Mouse (Mus musculus) heart, embryonic 12.5 days (tissue): Measurements from ENCODE around the gene Ipmk. TPM values are rescaled to one million over a fixed set of nuclear protein-coding genes. Genes with fewer than 3 reads are reported as not detected.

Source experiments
- ATAC-seq: fragments of 200-750 bp; cut with Nextera tagmentation; 2 replicates; pipeline ENCODE4 v1.8.0; 2017; ENCODE audit warnings: moderate TSS enrichment, moderate library complexity; ENCODE audit not compliant: insufficient number of reproducible peaks, low FRiP score
- H3K27ac ChIP-seq: fragments of 300-500 bp; sonication (generic); 2 replicates; pipeline ENCODE4 v1.5.1; 2016; ENCODE audit warnings: mild to moderate bottlenecking, moderate library complexity; ENCODE audit not compliant: poor library complexity, severe bottlenecking
- H3K27me3 ChIP-seq: fragments of 300-500 bp; sonication (generic); replicated peaks from 2 replicates; pipeline ENCODE4 v1.6.1; 2016; ENCODE audit warnings: mild to moderate bottlenecking, moderate library complexity
- H3K36me3 ChIP-seq: fragments of 300-500 bp; sonication (generic); 2 replicates; pipeline ENCODE4 v1.6.1; 2016; ENCODE audit warnings: mild to moderate bottlenecking, moderate library complexity
- H3K4me1 ChIP-seq: fragments of 300-500 bp; sonication (generic); replicated peaks from 2 replicates; pipeline ENCODE4 v1.6.1; 2016; ENCODE audit warnings: mild to moderate bottlenecking
- H3K4me2 ChIP-seq: fragments of 300-500 bp; sonication (generic); 2 replicates; pipeline ENCODE4 v1.6.1; 2016; ENCODE audit warnings: mild to moderate bottlenecking, moderate library complexity
- H3K4me3 ChIP-seq: fragments of 300-500 bp; sonication (generic); 2 replicates; pipeline ENCODE4 v1.5.1; 2016; ENCODE audit warnings: mild to moderate bottlenecking
- H3K9ac ChIP-seq: fragments of 300-500 bp; sonication (generic); 2 replicates; pipeline ENCODE4 v1.6.1; 2016; ENCODE audit warnings: mild to moderate bottlenecking, moderate library complexity
- H3K9me3 ChIP-seq: fragments of 300-500 bp; sonication (generic); replicated peaks from 2 replicates; pipeline ENCODE4 v1.6.1; 2016; ENCODE audit warnings: mild to moderate bottlenecking, moderate library complexity
- WGBS: fragments of 180-500 bp; shearing (Covaris S2); methylation state at CpG from one replicate; pipeline ENCODE4 v1.1.7; 2016; 5-methylcytosine and 5-hydroxymethylcytosine counted together
- polyA plus RNA-seq: library from polyadenylated mRNA; unstranded; fragments of >200 nt; fragmentation: Nextera tagmentation; extraction: Ambion mirVana; gene quantifications from 2 replicates; pipeline ENCODE4 v1.2.1, GENCODE M21; 2016

The Ipmk gene
- polyA plus RNA-seq = 10.2 and 11.9 TPM in 2 replicates

DNA sequence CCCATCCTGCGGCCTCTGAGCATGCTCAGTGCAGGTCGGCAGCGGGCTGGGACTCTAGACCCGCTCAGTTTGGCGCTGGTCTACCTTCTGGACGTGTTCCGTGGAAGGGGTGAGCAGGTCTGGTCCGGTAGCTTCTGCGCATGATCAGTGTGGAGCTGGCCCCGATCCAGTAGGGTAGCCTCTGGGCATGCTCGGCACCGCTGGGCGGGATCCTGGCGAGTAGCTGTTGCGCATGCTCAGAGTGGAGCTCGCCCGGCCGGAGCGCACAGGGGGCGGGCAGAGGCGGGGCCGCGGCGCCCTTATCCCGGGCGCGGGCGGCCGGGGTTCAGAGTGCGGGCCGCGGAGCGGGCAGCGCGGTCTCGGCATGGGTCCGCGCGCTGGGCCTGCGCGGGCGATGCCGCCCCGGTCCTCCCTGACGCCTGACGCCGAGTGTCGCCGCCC, at the start of gene Ipmk:
Gene Ipmk (plus strand): TSS at position 255 of the 441 bp plus-strand sequence.
- Histone ChIP-seq H3K4me3 (peak within 1 kb of the TSS; percentile 85), H3K36me3 (no peaks in the 10 kb centered on the region), H3K4me1 (peaks cover 26% of the 10 kb centered on the region), H3K27me3 (no peaks in the 10 kb centered on the region), H3K4me2 (peak within 1 kb of the TSS; percentile 93), H3K9me3 (no peaks in the 10 kb centered on the region), H3K27ac (peak within 1 kb of the TSS; percentile 84), H3K9ac (peak within 1 kb of the TSS; percentile 95)
- under 1% methylated on average over 49 of the region's 49 CpGs for WGBS
- ATAC-seq = peak; percentile 95

DNA sequence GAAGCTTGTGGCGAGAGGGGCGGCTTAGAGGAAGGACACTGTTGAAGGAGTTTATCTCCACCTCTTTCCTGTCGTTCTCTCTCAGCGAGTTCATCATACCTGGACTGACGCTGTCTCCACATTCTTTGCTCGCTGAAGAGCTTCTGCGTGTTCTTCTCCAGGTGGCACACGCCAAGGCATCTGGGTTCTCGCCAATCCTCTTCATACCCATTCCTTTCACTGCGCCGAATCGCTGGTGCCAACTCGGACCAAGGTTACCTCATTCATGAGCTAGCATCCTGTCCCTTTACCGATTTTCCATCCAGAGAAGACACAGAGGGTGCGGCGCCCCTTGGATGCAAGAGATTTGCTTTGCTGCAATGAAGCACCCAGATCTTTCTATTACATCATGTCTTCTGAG, 47.4 kb upstream of the Ipmk start:
- no peaks in the 10 kb centered on the region for H3K4me1 ChIP-seq
- WGBS = 67% methylated on average over 16 of the region's 16 CpGs
- H3K9ac ChIP-seq = no peak overlapping the region
- H3K27ac ChIP-seq = no peak overlapping the region
- no peak overlapping the region for H3K4me3 ChIP-seq
- ATAC-seq = no peak
- H3K4me2 ChIP-seq = no peak overlapping the region
- H3K9me3 ChIP-seq = no peaks in the 10 kb centered on the region
- no peaks in the 10 kb centered on the region for H3K36me3 ChIP-seq
- H3K27me3 ChIP-seq = peaks cover 6% of the 10 kb centered on the region; the same call in 1 of the 2 replicates

DNA sequence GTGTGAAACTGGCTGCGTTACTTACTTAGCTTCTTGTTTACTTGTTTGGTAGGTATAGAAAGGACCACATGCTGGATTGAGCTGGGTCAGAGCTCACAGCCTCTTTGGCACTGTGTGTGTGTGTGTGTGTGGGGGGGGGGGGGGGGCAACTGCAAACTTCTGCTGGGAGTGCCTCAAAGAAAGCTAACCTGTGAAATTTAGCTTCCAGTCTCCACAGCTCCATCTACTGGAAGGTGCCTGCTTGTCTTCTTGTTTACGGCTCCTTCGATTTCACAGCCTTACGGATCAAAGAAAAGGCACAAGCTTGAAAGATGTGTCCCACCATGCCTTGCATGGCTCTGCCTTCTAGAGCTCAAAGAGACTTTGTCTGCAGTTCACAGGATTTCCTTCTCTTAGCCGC, 45.1 kb upstream of the Ipmk start:
- Histone ChIP-seq H3K9ac (no peak overlapping the region), H3K27ac (no peak overlapping the region), H3K36me3 (no peaks in the 10 kb centered on the region), H3K4me1 (no peaks in the 10 kb centered on the region), H3K9me3 (no peaks in the 10 kb centered on the region), H3K4me2 (peak overlapping the region; percentile 37), H3K4me3 (no peak overlapping the region), H3K27me3 (peaks cover 6% of the 10 kb centered on the region; the same call in 1 of the 2 replicates)
- no peak for ATAC-seq
- WGBS = 20% methylated on average over 5 of the region's 5 CpGs

DNA sequence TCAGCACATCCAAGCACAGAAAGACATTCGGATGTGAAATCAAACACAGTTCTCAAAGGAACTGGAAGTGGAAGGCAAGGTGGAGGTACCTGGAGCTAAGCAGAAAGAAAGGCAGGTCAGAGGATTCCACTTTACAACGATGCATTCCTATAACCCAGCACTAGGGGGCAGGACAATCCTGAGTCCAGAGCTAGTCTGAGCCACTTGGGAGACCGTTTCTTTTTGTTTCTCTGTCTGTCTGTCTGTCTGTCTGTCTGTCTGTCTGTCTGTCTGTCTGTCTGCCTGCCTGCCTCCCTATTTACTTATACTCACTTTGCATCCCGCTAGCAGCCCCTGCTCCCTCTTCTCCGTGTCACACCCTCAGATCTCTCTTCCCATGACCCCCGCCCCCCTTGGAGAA, 41.4 kb upstream of the Ipmk start:
- ATAC-seq = no peak
- Histone ChIP-seq H3K4me3 (peak overlapping the region; percentile 26), H3K4me1 (no peaks in the 10 kb centered on the region), H3K27ac (no peak overlapping the region), H3K27me3 (no peaks in the 10 kb centered on the region), H3K36me3 (no peaks in the 10 kb centered on the region), H3K4me2 (peak overlapping the region; percentile 64), H3K9me3 (no peaks in the 10 kb centered on the region), H3K9ac (no peak overlapping the region)
- 11% methylated on average over 6 of the region's 6 CpGs for WGBS

DNA sequence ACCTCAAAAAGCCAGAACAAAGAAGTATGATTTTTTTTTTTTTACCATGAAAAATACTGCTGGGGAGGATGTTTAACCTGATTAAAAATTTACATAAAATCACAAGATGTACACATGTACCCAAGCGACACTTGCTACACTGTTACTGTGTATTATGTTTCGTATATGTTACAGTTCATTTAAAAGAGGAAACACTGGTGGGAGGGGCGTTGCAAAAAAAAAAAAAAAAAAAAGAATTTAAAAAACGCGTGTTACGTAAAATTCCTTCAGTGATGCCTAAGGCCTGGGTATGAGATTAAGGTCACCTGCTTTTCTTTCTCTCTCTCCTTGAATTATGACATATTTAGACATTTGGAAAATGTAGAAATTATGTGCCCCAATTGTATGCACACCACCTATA, 40.8 kb upstream of the Ipmk start:
- Histone ChIP-seq H3K4me3 (no peak overlapping the region), H3K27ac (no peak overlapping the region), H3K36me3 (no peaks in the 10 kb centered on the region), H3K27me3 (no peaks in the 10 kb centered on the region), H3K9me3 (no peaks in the 10 kb centered on the region), H3K4me2 (no peak overlapping the region), H3K4me1 (no peaks in the 10 kb centered on the region), H3K9ac (no peak overlapping the region)
- ATAC-seq = no peak
- 62% methylated on average over 6 of the region's 6 CpGs for WGBS

DNA sequence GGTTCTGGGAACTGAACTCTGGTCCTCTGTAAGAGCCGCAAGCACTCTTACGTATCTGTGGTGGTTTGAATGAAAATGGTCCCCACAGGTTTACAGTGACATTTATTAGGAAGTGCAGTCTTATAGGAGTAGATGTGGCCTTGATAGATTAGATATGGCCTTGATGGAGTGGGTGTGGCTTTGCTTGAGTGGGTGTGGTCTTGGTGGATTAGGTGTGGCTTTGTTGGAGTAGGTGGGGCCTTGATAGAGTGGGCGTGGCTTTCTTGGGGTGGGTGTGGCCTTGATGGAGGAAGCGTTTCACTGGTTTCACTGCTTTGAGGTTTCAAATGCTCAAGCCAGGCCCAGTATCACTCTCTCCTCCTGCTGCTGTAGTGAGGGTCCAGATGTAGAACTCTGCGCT, 39.4 kb upstream of the Ipmk start:
- Histone ChIP-seq H3K4me2 (no peak overlapping the region), H3K9ac (no peak overlapping the region), H3K27ac (no peak overlapping the region), H3K4me1 (no peaks in the 10 kb centered on the region), H3K4me3 (no peak overlapping the region), H3K27me3 (no peaks in the 10 kb centered on the region), H3K36me3 (no peaks in the 10 kb centered on the region), H3K9me3 (no peaks in the 10 kb centered on the region)
- WGBS = 87% methylated on average over 5 of the region's 5 CpGs
- no peak for ATAC-seq

DNA sequence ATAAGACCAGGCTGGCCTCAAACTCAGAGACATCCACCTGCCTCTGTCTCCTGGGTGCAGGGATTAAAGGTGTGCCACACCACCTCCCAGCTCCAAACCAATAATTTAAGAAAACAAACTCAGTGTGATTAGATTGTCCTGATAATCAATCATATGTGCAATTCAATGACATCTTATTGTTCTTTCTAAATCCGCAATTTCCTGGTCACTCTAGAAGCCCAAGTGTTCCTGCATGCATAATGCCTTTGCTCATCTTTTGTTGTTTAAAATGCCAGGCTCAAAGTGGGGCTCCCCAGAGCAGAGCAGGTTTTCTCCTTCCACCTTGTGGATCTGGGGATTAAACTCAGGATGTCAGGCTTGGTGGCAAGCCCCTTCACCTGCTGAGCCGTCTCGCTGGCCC, 37.3 kb upstream of the Ipmk start:
- H3K27ac ChIP-seq = no peak overlapping the region
- no peaks in the 10 kb centered on the region for H3K4me1 ChIP-seq
- H3K27me3 ChIP-seq = no peaks in the 10 kb centered on the region
- H3K4me3 ChIP-seq = no peak overlapping the region
- 59% methylated on average over 3 of the region's 3 CpGs for WGBS
- H3K9ac ChIP-seq = no peak overlapping the region
- H3K4me2 ChIP-seq = no peak overlapping the region
- H3K9me3 ChIP-seq = no peaks in the 10 kb centered on the region
- H3K36me3 ChIP-seq = no peaks in the 10 kb centered on the region
- ATAC-seq = no peak

DNA sequence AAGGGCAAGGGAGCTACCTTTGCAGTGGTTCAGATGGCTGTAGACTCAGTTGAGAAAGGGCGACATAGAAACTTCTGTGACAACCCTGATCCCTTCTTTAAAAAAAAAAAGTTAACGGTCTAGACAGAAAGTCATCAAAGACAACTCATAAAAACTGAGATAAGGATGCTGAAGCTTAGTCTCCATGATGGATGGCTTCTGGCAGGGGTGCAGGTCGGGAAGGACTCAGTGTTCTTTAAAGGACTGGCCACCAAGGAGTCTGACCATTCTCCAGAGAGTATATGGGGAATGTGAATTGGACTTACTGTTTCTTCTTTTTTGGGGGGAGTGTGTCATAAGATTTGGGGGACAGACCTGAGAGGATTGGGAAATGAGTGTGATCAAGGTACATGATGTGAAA, 33.0 kb upstream of the Ipmk start:
- H3K36me3 ChIP-seq = no peaks in the 10 kb centered on the region
- no peaks in the 10 kb centered on the region for H3K27me3 ChIP-seq
- no peak overlapping the region for H3K9ac ChIP-seq
- H3K9me3 ChIP-seq = no peaks in the 10 kb centered on the region
- H3K4me3 ChIP-seq = no peak overlapping the region
- H3K27ac ChIP-seq = no peak overlapping the region
- ATAC-seq = no peak
- H3K4me2 ChIP-seq = no peak overlapping the region
- H3K4me1 ChIP-seq = no peaks in the 10 kb centered on the region
- WGBS = 69% methylated on average over 3 of the region's 3 CpGs

DNA sequence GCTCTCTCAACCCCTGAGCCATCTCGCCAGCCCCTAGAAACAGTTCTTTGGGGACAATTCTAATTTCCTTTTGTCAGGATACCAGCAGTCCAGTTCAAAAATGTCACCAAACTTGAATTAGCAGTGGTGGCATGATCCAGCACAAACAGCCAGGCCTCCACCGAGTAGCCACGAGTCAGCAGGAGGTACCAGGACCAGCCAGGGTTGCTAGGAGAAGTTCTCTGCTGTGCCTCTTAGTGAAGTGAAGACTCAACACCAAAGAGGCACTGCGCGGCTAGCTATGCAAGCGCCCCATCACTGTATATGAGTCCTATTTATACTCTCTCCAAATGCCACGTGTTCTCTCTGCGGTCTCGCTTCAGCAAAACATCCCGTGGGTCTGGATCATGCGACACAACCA, 31.5 kb upstream of the Ipmk start:
- H3K27me3 ChIP-seq = no peaks in the 10 kb centered on the region
- no peak overlapping the region for H3K9ac ChIP-seq
- no peak overlapping the region for H3K4me3 ChIP-seq
- no peaks in the 10 kb centered on the region for H3K36me3 ChIP-seq
- H3K4me1 ChIP-seq = no peaks in the 10 kb centered on the region
- WGBS = 67% methylated on average over 11 of the region's 11 CpGs
- no peak overlapping the region for H3K4me2 ChIP-seq
- ATAC-seq = no peak
- H3K27ac ChIP-seq = no peak overlapping the region
- no peaks in the 10 kb centered on the region for H3K9me3 ChIP-seq

DNA sequence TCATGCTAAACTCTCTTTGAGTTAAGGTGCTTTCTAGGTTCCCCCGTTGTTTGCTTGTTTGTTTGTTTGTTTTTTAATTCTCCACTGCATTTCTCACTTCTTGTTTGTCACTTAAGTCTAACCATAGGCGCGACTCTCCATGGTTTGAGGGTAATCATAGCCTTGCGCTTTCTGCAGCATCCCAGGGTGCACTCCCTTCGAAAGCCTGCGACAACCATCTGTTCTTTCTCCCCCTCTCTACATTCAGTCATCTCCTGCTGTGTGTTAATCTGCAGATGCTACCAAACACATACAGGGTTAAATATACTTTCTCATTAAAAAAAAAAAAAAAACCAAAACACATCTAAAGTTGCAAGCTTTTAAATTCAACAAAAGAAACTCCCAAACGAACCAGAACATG, 31.1 kb upstream of the Ipmk start:
- 49% methylated on average over 7 of the region's 7 CpGs for WGBS
- H3K9me3 ChIP-seq = no peaks in the 10 kb centered on the region
- no peak for ATAC-seq
- H3K36me3 ChIP-seq = no peaks in the 10 kb centered on the region
- no peak overlapping the region for H3K4me2 ChIP-seq
- H3K27ac ChIP-seq = no peak overlapping the region
- no peak overlapping the region for H3K4me3 ChIP-seq
- H3K27me3 ChIP-seq = no peaks in the 10 kb centered on the region
- no peak overlapping the region for H3K9ac ChIP-seq
- H3K4me1 ChIP-seq = no peaks in the 10 kb centered on the region

DNA sequence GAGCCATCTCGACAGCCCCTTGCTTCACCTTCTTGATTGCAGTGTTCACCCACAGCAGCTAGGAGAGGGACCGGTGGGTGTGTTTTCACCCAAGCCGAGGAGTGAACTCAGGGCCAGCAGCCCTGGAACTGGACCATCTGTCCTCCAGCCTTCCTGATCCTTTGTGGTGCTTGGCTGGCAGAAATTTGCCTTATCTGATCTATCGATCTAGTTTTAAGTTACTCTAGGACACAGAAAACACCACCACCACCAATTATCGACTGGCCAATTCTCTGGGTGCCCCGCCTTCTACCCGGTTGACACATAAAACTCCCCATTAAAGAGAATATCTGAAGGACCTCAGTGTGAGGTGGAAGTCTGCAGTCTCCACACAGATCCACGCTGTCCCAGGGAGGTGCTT, 23.9 kb upstream of the Ipmk start:
- Histone ChIP-seq H3K27ac (no peak overlapping the region), H3K4me1 (no peaks in the 10 kb centered on the region), H3K4me3 (no peak overlapping the region), H3K36me3 (no peaks in the 10 kb centered on the region), H3K27me3 (no peaks in the 10 kb centered on the region), H3K4me2 (no peak overlapping the region), H3K9ac (no peak overlapping the region), H3K9me3 (no peaks in the 10 kb centered on the region)
- ATAC-seq = no peak
- WGBS = 77% methylated on average over 8 of the region's 8 CpGs

DNA sequence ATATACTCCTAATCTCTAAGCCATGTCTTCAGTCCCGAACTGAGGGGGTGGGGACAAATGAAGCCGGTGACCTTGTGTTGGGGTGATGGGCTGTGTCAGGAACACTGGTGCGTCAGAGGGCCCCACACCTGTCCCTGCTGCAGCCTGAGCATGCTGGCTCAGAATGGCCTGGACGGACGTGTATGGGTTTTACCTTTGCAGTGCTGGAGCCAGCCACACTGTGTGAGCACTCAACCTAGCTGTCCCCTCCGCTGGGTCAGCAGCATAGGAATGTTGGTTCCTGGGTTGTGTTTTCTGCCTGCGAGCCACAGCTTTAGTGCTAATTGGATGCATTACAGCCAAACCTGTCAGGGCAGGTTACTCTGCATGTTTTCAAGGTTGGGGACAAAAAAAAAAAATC, 21.4 kb upstream of the Ipmk start:
- no peaks in the 10 kb centered on the region for H3K27me3 ChIP-seq
- WGBS = 61% methylated on average over 7 of the region's 7 CpGs
- no peak overlapping the region for H3K9ac ChIP-seq
- no peaks in the 10 kb centered on the region for H3K9me3 ChIP-seq
- H3K4me3 ChIP-seq = no peak overlapping the region
- H3K4me2 ChIP-seq = no peak overlapping the region
- ATAC-seq = no peak
- H3K4me1 ChIP-seq = no peaks in the 10 kb centered on the region
- H3K36me3 ChIP-seq = peaks cover 19% of the 10 kb centered on the region
- H3K27ac ChIP-seq = no peak overlapping the region
